Mouse (Mus musculus) embryonic facial prominence, embryonic 14.5 days (tissue): ENCODE measurements around the gene Ccdc120. TPM values are rescaled to one million over a fixed set of nuclear protein-coding genes. Genes with fewer than 3 reads are reported as not detected.
A peak's percentile ranks its signal among the peaks of the same experiment; 100 is the strongest.

ENCODE experiments used
- ATAC-seq: fragments of 200-750 bp; cut with Nextera tagmentation; 2 replicates; pipeline ENCODE4 v1.8.0; 2017; ENCODE audit warnings: low read depth, moderate number of reproducible peaks, moderate TSS enrichment
- DNase-seq: peaks from one replicate; pipeline ENCODE4 v3.0.0-alpha.2; 2015; ENCODE audit warnings: low spot score
- H3K27ac ChIP-seq: fragments of 300-500 bp; sonication (generic); replicated peaks from 2 replicates; pipeline ENCODE4 v1.5.1; 2014; ENCODE audit warnings: low read depth, mild to moderate bottlenecking, low read length, moderate library complexity
- H3K27me3 ChIP-seq: fragments of 300-500 bp; sonication (generic); replicated peaks from 2 replicates; pipeline ENCODE4 v1.6.1; 2014; ENCODE audit warnings: low read length; ENCODE audit not compliant: control insufficient read depth, insufficient read depth
- H3K36me3 ChIP-seq: fragments of 300-500 bp; sonication (generic); 2 replicates; pipeline ENCODE4 v1.6.1; 2014; ENCODE audit warnings: low read length, mixed read lengths; ENCODE audit not compliant: control insufficient read depth, insufficient read depth
- H3K4me1 ChIP-seq: fragments of 300-500 bp; sonication (generic); 2 replicates; pipeline ENCODE4 v1.6.1; 2014; ENCODE audit warnings: antibody characterized with exemption, low read length; ENCODE audit not compliant: control insufficient read depth, insufficient read depth
- H3K4me2 ChIP-seq: fragments of 300-500 bp; sonication (generic); 2 replicates; pipeline ENCODE4 v1.6.1; 2014; ENCODE audit warnings: low read depth, mild to moderate bottlenecking, low read length, moderate library complexity, mixed read lengths
- H3K4me3 ChIP-seq: fragments of 300-500 bp; sonication (generic); 2 replicates; pipeline ENCODE4 v1.5.1; 2014; ENCODE audit warnings: low read depth, mild to moderate bottlenecking, low read length
- H3K9ac ChIP-seq: fragments of 300-500 bp; sonication (generic); 2 replicates; pipeline ENCODE4 v1.6.1; 2014; ENCODE audit warnings: low read depth, mild to moderate bottlenecking, low read length, moderate library complexity, mixed read lengths
- H3K9me3 ChIP-seq: fragments of 300-500 bp; sonication (generic); 2 replicates; pipeline ENCODE4 v1.6.1; 2016; ENCODE audit warnings: low read length; ENCODE audit not compliant: control insufficient read depth
- WGBS: fragments of 180-500 bp; shearing (Covaris S2); extraction: QIAGEN DNeasy Blood & Tissue Kit; methylation state at CpG from one replicate; pipeline ENCODE4 v1.1.7; 2014; 5-methylcytosine and 5-hydroxymethylcytosine counted together
- polyA plus RNA-seq: library from polyadenylated mRNA; unstranded; fragments of >200 nt; fragmentation: Nextera tagmentation; extraction: Ambion mirVana; gene quantifications from 2 replicates; pipeline ENCODE4 v1.2.1, GENCODE M21; 2014

The Ccdc120 gene
- polyA plus RNA-seq, 1 experiment from 2014 or later: 11.0 TPM

- peak overlapping the region; percentile 50; the same call in 1 of the 2 replicates for H3K4me3 ChIP-seq
- H3K27me3 ChIP-seq: no peaks in the 10 kb centered on the region
- no peaks in the 10 kb centered on the region for H3K9me3 ChIP-seq
- H3K27ac ChIP-seq: no peak overlapping the region
- H3K4me2 ChIP-seq: peak overlapping the region; percentile 46
- no peak overlapping the region for H3K9ac ChIP-seq
- 47% methylated on average over 6 of the region's 6 CpGs for WGBS
- no peaks in the 10 kb centered on the region for H3K36me3 ChIP-seq
- H3K4me1 ChIP-seq: no peaks in the 10 kb centered on the region
- ATAC-seq (peak; percentile 8; the same call in 1 of the 2 replicates), DNase-seq (no peak)
Measured at GRCm38 (mm10) chrX:7696520-7696919, 54.2 kb downstream of the Ccdc120 start.

GRCm38 (mm10) chrX:7692862-7693261, 57.8 kb downstream of the Ccdc120 start:
- H3K4me3 ChIP-seq: no peak overlapping the region

GRCm38 (mm10) chrX:7690486-7690885, 60.2 kb downstream of the Ccdc120 start:
- H3K4me3 ChIP-seq: no peak overlapping the region
- ATAC-seq: peak; percentile 9; the same call in 1 of the 2 replicates
- WGBS: 63% methylated on average over 3 of the region's 3 CpGs
- H3K9me3 ChIP-seq: no peaks in the 10 kb centered on the region
- H3K4me1 ChIP-seq: no peaks in the 10 kb centered on the region
- DNase-seq: no peak
- no peaks in the 10 kb centered on the region for H3K36me3 ChIP-seq
- no peak overlapping the region for H3K27ac ChIP-seq
- no peak overlapping the region for H3K9ac ChIP-seq
- H3K27me3 ChIP-seq: no peaks in the 10 kb centered on the region
- H3K4me2 ChIP-seq: no peak overlapping the region

More at GRCm38 (mm10) chrX:7692862-7693261, 57.8 kb downstream of the Ccdc120 start:
- ATAC-seq (no peak), DNase-seq (no peak)
- Histone ChIP-seq H3K4me2 (no peak overlapping the region), H3K27ac (no peak overlapping the region), H3K4me1 (no peaks in the 10 kb centered on the region), H3K9me3 (no peaks in the 10 kb centered on the region), H3K9ac (no peak overlapping the region), H3K36me3 (no peaks in the 10 kb centered on the region), H3K27me3 (no peaks in the 10 kb centered on the region)
- 34% methylated on average over 4 of the region's 4 CpGs for WGBS

- H3K9ac ChIP-seq: no peak overlapping the region
- ATAC-seq: no peak
- no peaks in the 10 kb centered on the region for H3K4me1 ChIP-seq
- DNase-seq: no peak
- no peak overlapping the region for H3K4me2 ChIP-seq
- no peaks in the 10 kb centered on the region for H3K36me3 ChIP-seq
- no peaks in the 10 kb centered on the region for H3K9me3 ChIP-seq
- H3K27me3 ChIP-seq: no peaks in the 10 kb centered on the region
- WGBS: 88% methylated on average over 2 of the region's 2 CpGs
- H3K27ac ChIP-seq: no peak overlapping the region
- no peak overlapping the region for H3K4me3 ChIP-seq
Measured at GRCm38 (mm10) chrX:7688321-7688720, 62.4 kb downstream of the Ccdc120 start.

Other genes starting within 250 kb of the Ccdc120 start
- not detected in 2 replicates for gene Foxp3, start 177.3 kb downstream of the Ccdc120 start, polyA plus RNA-seq
- 1.8 and 2.1 TPM in 2 replicates for gene Ppp1r3f, start 176.6 kb downstream of the Ccdc120 start, polyA plus RNA-seq
- 22.6 and 27.2 TPM in 2 replicates for gene Ccdc22, start 145.4 kb downstream of the Ccdc120 start, polyA plus RNA-seq
- gene Cacna1f, start 143.8 kb downstream of the Ccdc120 start, polyA plus RNA-seq: 0.04 and 0.08 TPM in 2 replicates
- gene Syp, start 112.4 kb downstream of the Ccdc120 start, polyA plus RNA-seq: 4.6 and 4.7 TPM in 2 replicates
- gene Prickle3, start 93.6 kb downstream of the Ccdc120 start, polyA plus RNA-seq: 7.5 and 8.3 TPM in 2 replicates
- 199 and 201 TPM in 2 replicates for gene Plp2, start 79.5 kb downstream of the Ccdc120 start, polyA plus RNA-seq
- 0.50 and 0.59 TPM in 2 replicates for gene Magix, start 69.7 kb downstream of the Ccdc120 start, polyA plus RNA-seq
- gene Gpkow, start 53.8 kb downstream of the Ccdc120 start, polyA plus RNA-seq: 40.0 and 42.1 TPM in 2 replicates
- gene Wdr45, start 36.6 kb downstream of the Ccdc120 start, polyA plus RNA-seq: 18.7 and 26.5 TPM in 2 replicates
- not detected in 2 replicates for gene Gm45208, start 28.7 kb downstream of the Ccdc120 start, polyA plus RNA-seq
- gene Praf2, start 22.5 kb downstream of the Ccdc120 start, polyA plus RNA-seq: 83.5 and 85.5 TPM in 2 replicates
- 19.5 and 21.0 TPM in 2 replicates for gene Tfe3, start 11.7 kb upstream of the Ccdc120 start, polyA plus RNA-seq
- gene Gripap1, start 38.9 kb upstream of the Ccdc120 start, polyA plus RNA-seq: 32.1 and 32.9 TPM in 2 replicates
- gene Kcnd1, start 71.4 kb upstream of the Ccdc120 start, polyA plus RNA-seq: 3.2 and 3.5 TPM in 2 replicates
- gene Otud5, start 90.5 kb upstream of the Ccdc120 start, polyA plus RNA-seq: 31.1 and 32.3 TPM in 2 replicates
- 4.8 and 6.1 TPM in 2 replicates for gene Pim2, start 127.4 kb upstream of the Ccdc120 start, polyA plus RNA-seq
- 28.6 and 30.0 TPM in 2 replicates for gene Slc35a2, start 133.1 kb upstream of the Ccdc120 start, polyA plus RNA-seq
- gene Pqbp1, start 148.4 kb upstream of the Ccdc120 start, polyA plus RNA-seq: 92.3 and 98.1 TPM in 2 replicates
- gene Timm17b, start 148.5 kb upstream of the Ccdc120 start, polyA plus RNA-seq: 170 and 176 TPM in 2 replicates
- gene Gm10491, start 156.9 kb upstream of the Ccdc120 start, polyA plus RNA-seq: not detected in 2 replicates
- not detected in 2 replicates for gene Gm10490, start 158.6 kb upstream of the Ccdc120 start, polyA plus RNA-seq
- gene Pcsk1n, start 168.9 kb upstream of the Ccdc120 start, polyA plus RNA-seq: 8.6 and 9.3 TPM in 2 replicates
- not detected in 2 replicates for gene Eras, start 177.7 kb upstream of the Ccdc120 start, polyA plus RNA-seq
- 24.0 and 27.7 TPM in 2 replicates for gene Hdac6, start 197.0 kb upstream of the Ccdc120 start, polyA plus RNA-seq
- 0.86 and 1.4 TPM in 2 replicates for gene Gata1, start 227.2 kb upstream of the Ccdc120 start, polyA plus RNA-seq